Mouse (Mus musculus): Measurements from ENCODE around the gene Inafm1.
"Not testable (repeated sequence)": the region's sequence is repeated elsewhere in the genome, so short reads cannot be mapped to it uniquely, and the experiment has no call there.

DNA sequence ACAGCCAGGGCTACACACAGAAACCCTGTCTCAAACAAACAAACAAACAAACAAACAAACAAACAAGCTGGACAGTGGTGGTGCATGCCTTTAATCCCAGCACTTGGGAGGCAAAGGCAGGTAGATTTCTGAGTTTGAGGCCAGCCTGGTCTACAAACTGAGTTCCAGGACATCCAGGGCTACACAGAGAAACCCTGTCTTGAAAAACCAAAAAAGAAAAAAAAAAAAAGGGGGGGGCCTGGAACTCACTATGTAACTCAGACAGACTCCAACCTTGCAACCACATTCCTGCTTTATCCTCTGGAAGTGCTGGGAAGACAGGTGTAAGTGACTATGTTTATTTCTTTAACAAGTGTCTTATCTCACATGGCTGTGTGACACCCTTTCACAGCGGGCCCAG, 34.7 kb upstream of the Inafm1 start, which contains the start of gene Bbc3:
- not testable (repeated sequence) for TF ChIP-seq CTCF, EP300 (IDR thresholded peaks at IDR 0.05)
